Mouse (Mus musculus): Measurements from ENCODE around the gene Il9. TPM values are rescaled to one million over a fixed set of nuclear protein-coding genes. Genes with fewer than 3 reads are reported as not detected.

Il9 gene
- polyA plus RNA-seq, 1 experiment from 2014 or later, result not detected

DNA sequence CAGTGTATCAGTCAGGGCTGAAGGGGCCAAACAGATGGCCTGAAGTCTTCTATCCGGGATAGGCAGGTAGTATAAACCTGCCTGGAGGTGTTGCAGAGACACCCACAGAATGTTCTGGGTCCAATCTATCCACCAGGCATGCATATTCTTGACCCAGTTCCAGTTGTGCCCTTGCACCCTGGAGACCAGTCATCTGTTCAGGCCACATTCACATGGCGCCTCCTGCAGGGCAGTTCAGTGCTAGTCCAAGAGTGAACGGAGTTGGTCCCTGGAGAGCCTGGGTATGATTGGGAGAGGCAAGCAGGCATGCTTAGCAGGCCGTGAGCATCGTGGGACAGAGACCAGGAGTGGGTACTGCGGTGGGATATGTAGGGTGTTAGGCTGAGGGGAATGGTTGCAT lies 4.0 kb downstream of the Il9 start:
- 86% methylated on average over 6 of the region's 6 CpGs for WGBS
- no peak overlapping the region for H3K4me3 ChIP-seq (ENCODE audit: low read depth, low read length)
- no peak overlapping the region for H3K27ac ChIP-seq (ENCODE audit: low read depth, low read length)
- DNase-seq (ENCODE audit: low spot score) (no peak), ATAC-seq (ENCODE audit: insufficient read depth, low FRiP score, low TSS enrichment) (no peak)
- H3K9ac ChIP-seq (ENCODE audit: low read length), result no peak overlapping the region
- H3K4me2 ChIP-seq (ENCODE audit: low read depth), result no peak overlapping the region
- no peaks in the 10 kb centered on the region for H3K27me3 ChIP-seq (ENCODE audit: control insufficient read depth, insufficient read depth, low read length)
- no peaks in the 10 kb centered on the region for H3K9me3 ChIP-seq (ENCODE audit: control insufficient read depth, low read length)
- H3K4me1 ChIP-seq (ENCODE audit: control insufficient read depth, insufficient read depth, low read length), result no peaks in the 10 kb centered on the region
- no peaks in the 10 kb centered on the region for H3K36me3 ChIP-seq (ENCODE audit: control insufficient read depth, insufficient read depth, low read length)

DNA sequence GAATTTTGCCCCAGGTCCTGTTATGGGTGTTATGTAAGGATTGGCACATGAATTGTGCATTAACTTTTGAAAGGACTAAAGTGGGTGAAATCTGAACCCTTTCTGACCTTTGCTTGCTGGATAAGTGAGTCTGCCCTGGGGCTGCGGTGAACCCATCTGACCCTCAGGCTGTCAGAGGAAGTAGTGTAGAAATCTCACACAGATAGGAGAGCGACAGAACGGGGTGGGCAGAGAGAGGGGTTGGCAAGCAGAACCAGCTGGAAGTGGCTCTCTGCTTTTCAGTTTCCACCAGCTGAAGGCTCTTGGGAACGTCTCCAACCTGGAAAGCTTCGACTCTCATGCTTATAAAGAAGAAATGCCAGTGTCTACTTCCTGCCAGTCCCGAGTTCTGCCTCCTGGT lies 4.8 kb downstream of the Il9 start:
- ATAC-seq (ENCODE audit: insufficient read depth, low FRiP score, low TSS enrichment), result no peak
- DNase-seq (ENCODE audit: low spot score), result peak; percentile 15

DNA sequence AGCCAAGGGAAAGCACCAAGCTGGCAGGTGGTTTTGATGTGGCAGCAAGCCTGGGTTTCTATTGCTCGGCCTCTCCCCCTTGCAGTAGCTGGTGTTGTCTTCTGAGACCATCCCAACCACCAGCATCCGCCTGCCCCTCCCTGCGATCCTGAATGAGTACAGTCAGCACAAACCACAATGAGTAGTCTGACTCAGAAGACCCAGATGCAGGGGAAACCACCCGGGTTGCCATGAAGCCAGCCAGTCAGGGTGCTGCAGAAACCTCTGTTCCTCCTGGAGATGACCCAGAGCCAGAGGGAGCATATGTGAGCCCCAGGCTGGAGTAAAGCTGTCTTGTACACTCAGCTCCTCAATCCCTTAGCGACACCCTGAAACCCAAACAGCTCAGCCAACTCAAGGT lies 5.3 kb downstream of the Il9 start:
- Histone ChIP-seq H3K27ac (ENCODE audit: low read depth, low read length) (no peak overlapping the region), H3K4me2 (ENCODE audit: low read depth) (no peak overlapping the region), H3K9ac (ENCODE audit: low read length) (no peak overlapping the region), H3K4me1 (ENCODE audit: control insufficient read depth, insufficient read depth, low read length) (no peaks in the 10 kb centered on the region), H3K4me3 (ENCODE audit: low read depth, low read length) (no peak overlapping the region), H3K9me3 (ENCODE audit: control insufficient read depth, low read length) (no peaks in the 10 kb centered on the region), H3K27me3 (ENCODE audit: control insufficient read depth, insufficient read depth, low read length) (no peaks in the 10 kb centered on the region), H3K36me3 (ENCODE audit: control insufficient read depth, insufficient read depth, low read length) (no peaks in the 10 kb centered on the region)
- 80% methylated on average over 5 of the region's 5 CpGs for WGBS
- ATAC-seq (ENCODE audit: insufficient read depth, low FRiP score, low TSS enrichment) (no peak), DNase-seq (ENCODE audit: low spot score) (no peak)

More for the DNA sequence above, 4.8 kb downstream of the Il9 start:
- no peak overlapping the region for H3K27ac ChIP-seq (ENCODE audit: low read depth, low read length)
- no peaks in the 10 kb centered on the region for H3K9me3 ChIP-seq (ENCODE audit: control insufficient read depth, low read length)
- H3K4me2 ChIP-seq (ENCODE audit: low read depth), result no peak overlapping the region
- no peaks in the 10 kb centered on the region for H3K27me3 ChIP-seq (ENCODE audit: control insufficient read depth, insufficient read depth, low read length)
- no peak overlapping the region for H3K9ac ChIP-seq (ENCODE audit: low read length)
- H3K36me3 ChIP-seq (ENCODE audit: control insufficient read depth, insufficient read depth, low read length), result no peaks in the 10 kb centered on the region
- H3K4me1 ChIP-seq (ENCODE audit: control insufficient read depth, insufficient read depth, low read length), result no peaks in the 10 kb centered on the region
- H3K4me3 ChIP-seq (ENCODE audit: low read depth, low read length), result no peak overlapping the region
- 61% methylated on average over 6 of the region's 6 CpGs for WGBS

DNA sequence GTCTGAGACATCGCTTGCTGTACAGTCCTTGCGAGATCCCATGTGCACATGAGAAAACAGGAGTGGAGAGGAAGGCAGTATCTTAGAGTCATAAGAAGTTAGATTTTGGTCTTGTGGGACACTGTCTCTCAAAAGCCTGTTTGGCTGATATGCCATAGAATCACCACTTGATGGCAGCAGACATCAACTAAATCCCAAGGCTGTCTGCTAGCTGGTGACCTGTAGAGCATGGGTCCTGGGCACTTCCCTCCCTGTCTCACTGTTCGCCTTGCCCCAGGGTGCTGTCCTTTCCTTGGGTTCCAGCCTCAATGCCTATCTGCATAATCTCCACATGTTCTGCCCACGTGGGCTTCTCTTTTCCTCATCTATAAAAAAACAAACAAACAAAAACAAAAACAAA lies 6.7 kb downstream of the Il9 start:
- no peaks in the 10 kb centered on the region for H3K27me3 ChIP-seq (ENCODE audit: control insufficient read depth, insufficient read depth, low read length)
- no peak overlapping the region for H3K27ac ChIP-seq (ENCODE audit: low read depth, low read length)
- DNase-seq (ENCODE audit: low spot score) (peak; percentile 57), ATAC-seq (ENCODE audit: insufficient read depth, low FRiP score, low TSS enrichment) (no peak)
- H3K4me1 ChIP-seq (ENCODE audit: control insufficient read depth, insufficient read depth, low read length), result no peaks in the 10 kb centered on the region
- no peaks in the 10 kb centered on the region for H3K36me3 ChIP-seq (ENCODE audit: control insufficient read depth, insufficient read depth, low read length)
- 37% methylated on average over 4 of the region's 4 CpGs for WGBS
- H3K4me2 ChIP-seq (ENCODE audit: low read depth), result no peak overlapping the region
- no peaks in the 10 kb centered on the region for H3K9me3 ChIP-seq (ENCODE audit: control insufficient read depth, low read length)
- no peak overlapping the region for H3K4me3 ChIP-seq (ENCODE audit: low read depth, low read length)
- no peak overlapping the region for H3K9ac ChIP-seq (ENCODE audit: low read length)

DNA sequence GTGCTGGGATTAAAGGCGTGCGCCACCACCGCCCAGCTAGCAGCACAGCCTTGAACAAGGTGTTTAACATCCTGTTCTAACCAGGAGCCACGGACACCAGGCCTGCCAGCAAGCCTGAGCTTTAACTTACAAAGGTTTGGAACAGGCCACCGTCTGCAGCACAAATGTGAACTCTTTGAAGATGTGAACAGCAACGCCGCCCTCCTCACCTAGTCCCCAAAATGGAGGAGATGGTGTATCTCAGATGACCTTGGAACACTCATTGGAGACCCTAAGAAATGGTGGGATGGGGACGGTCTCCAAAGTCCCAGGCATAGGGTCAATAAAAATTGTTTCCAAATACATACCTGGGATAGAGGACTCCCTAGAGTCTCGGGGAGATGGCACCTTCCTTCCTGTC lies 9.4 kb downstream of the Il9 start:
- H3K27me3 ChIP-seq (ENCODE audit: control insufficient read depth, insufficient read depth, low read length), result no peaks in the 10 kb centered on the region
- ATAC-seq (ENCODE audit: insufficient read depth, low FRiP score, low TSS enrichment) (no peak), DNase-seq (ENCODE audit: low spot score) (no peak)
- no peaks in the 10 kb centered on the region for H3K4me1 ChIP-seq (ENCODE audit: control insufficient read depth, insufficient read depth, low read length)
- 93% methylated on average over 9 of the region's 9 CpGs for WGBS
- H3K4me2 ChIP-seq (ENCODE audit: low read depth), result no peak overlapping the region
- H3K9me3 ChIP-seq (ENCODE audit: control insufficient read depth, low read length), result no peaks in the 10 kb centered on the region
- H3K9ac ChIP-seq (ENCODE audit: low read length), result no peak overlapping the region
- H3K27ac ChIP-seq (ENCODE audit: low read depth, low read length), result no peak overlapping the region
- no peaks in the 10 kb centered on the region for H3K36me3 ChIP-seq (ENCODE audit: control insufficient read depth, insufficient read depth, low read length)
- H3K4me3 ChIP-seq (ENCODE audit: low read depth, low read length), result no peak overlapping the region

DNA sequence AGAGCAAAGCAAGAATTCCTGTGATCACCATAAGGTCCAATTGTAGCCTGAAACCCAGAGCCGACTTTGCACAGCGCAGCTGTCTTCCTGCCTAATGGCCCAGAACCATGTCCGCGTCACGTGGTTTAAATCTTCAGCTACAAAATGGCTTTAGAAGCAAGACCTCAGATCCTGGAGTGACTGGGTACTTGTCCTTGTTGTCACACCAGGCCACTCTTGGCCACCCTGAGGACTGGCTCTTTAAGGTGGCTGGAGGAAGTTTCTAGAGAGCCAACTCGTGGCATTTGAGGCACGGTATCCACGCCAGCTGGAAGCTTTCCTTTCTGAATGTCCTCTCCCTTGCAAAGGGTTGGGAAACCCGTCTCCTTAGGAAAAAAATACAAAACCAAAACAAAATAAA lies 10.1 kb downstream of the Il9 start:
- no peak overlapping the region for H3K4me3 ChIP-seq (ENCODE audit: low read depth, low read length)
- no peaks in the 10 kb centered on the region for H3K27me3 ChIP-seq (ENCODE audit: control insufficient read depth, insufficient read depth, low read length)
- 64% methylated on average over 9 of the region's 9 CpGs for WGBS

DNA sequence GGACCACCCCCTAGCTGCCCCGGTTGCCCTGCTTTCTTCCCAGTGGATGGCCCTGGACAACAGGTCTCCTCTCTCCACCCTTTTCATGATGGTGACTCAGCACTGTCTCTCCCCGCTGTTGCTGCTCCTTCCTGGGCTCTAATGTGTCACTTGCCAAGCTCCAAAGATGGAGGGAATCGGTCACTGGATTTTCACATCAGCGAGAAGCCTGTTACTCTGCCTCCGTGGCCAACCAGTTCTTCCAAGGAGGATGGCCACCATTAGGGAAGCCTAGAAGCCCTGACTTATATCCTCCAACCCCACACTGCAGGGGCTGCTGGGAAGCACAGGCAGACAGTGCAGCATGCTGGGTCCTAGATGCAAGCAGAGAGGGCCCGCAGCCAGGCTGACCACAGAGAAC lies 10.8 kb downstream of the Il9 start:
- H3K9ac ChIP-seq (ENCODE audit: low read length), result no peak overlapping the region
- H3K4me3 ChIP-seq (ENCODE audit: low read depth, low read length), result no peak overlapping the region
- ATAC-seq (ENCODE audit: insufficient read depth, low FRiP score, low TSS enrichment), result no peak
- H3K4me2 ChIP-seq (ENCODE audit: low read depth), result no peak overlapping the region
- no peaks in the 10 kb centered on the region for H3K4me1 ChIP-seq (ENCODE audit: control insufficient read depth, insufficient read depth, low read length)
- no peaks in the 10 kb centered on the region for H3K27me3 ChIP-seq (ENCODE audit: control insufficient read depth, insufficient read depth, low read length)
- H3K9me3 ChIP-seq (ENCODE audit: control insufficient read depth, low read length), result no peaks in the 10 kb centered on the region
- H3K36me3 ChIP-seq (ENCODE audit: control insufficient read depth, insufficient read depth, low read length), result no peaks in the 10 kb centered on the region
- WGBS, result 89% methylated on average over 6 of the region's 6 CpGs
- DNase-seq (ENCODE audit: low spot score), result no peak
- no peak overlapping the region for H3K27ac ChIP-seq (ENCODE audit: low read depth, low read length)

More for the DNA sequence above, 10.1 kb downstream of the Il9 start:
- H3K9me3 ChIP-seq (ENCODE audit: control insufficient read depth, low read length), result no peaks in the 10 kb centered on the region
- no peak overlapping the region for H3K27ac ChIP-seq (ENCODE audit: low read depth, low read length)
- no peak overlapping the region for H3K9ac ChIP-seq (ENCODE audit: low read length)
- no peaks in the 10 kb centered on the region for H3K4me1 ChIP-seq (ENCODE audit: control insufficient read depth, insufficient read depth, low read length)
- no peaks in the 10 kb centered on the region for H3K36me3 ChIP-seq (ENCODE audit: control insufficient read depth, insufficient read depth, low read length)
- DNase-seq (ENCODE audit: low spot score) (peak; percentile 38), ATAC-seq (ENCODE audit: insufficient read depth, low FRiP score, low TSS enrichment) (no peak)
- H3K4me2 ChIP-seq (ENCODE audit: low read depth), result no peak overlapping the region

DNA sequence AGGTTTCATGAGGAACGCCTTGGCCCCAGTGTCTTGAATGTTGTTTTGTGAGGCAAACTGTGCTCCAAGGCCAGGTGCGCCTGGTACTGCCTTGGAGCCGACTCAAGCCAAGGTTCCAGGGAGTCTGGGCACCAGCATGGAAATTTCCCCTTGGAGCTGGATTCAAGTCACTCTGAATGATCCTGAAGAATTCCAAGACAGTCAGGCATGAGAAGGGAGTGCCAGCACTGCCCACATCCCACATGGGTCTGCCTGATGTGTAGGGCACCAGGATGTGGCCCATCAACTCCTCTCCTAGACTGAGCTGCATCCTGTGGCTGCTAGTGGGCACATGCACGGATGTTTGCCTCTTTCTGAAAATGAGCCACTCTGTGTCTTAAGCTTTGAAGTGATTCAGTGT lies 13.5 kb downstream of the Il9 start:
- H3K27ac ChIP-seq (ENCODE audit: low read depth, low read length), result no peak overlapping the region
- H3K36me3 ChIP-seq (ENCODE audit: control insufficient read depth, insufficient read depth, low read length), result no peaks in the 10 kb centered on the region
- DNase-seq (ENCODE audit: low spot score), result no peak
- H3K27me3 ChIP-seq (ENCODE audit: control insufficient read depth, insufficient read depth, low read length), result no peaks in the 10 kb centered on the region
- WGBS, result 92% methylated on average over 4 of the region's 4 CpGs
- H3K4me2 ChIP-seq (ENCODE audit: low read depth), result no peak overlapping the region
- H3K4me3 ChIP-seq (ENCODE audit: low read depth, low read length), result no peak overlapping the region
- H3K4me1 ChIP-seq (ENCODE audit: control insufficient read depth, insufficient read depth, low read length), result no peaks in the 10 kb centered on the region
- H3K9ac ChIP-seq (ENCODE audit: low read length), result no peak overlapping the region
- no peak for ATAC-seq (ENCODE audit: insufficient read depth, low FRiP score, low TSS enrichment)
- H3K9me3 ChIP-seq (ENCODE audit: control insufficient read depth, low read length), result no peaks in the 10 kb centered on the region

DNA sequence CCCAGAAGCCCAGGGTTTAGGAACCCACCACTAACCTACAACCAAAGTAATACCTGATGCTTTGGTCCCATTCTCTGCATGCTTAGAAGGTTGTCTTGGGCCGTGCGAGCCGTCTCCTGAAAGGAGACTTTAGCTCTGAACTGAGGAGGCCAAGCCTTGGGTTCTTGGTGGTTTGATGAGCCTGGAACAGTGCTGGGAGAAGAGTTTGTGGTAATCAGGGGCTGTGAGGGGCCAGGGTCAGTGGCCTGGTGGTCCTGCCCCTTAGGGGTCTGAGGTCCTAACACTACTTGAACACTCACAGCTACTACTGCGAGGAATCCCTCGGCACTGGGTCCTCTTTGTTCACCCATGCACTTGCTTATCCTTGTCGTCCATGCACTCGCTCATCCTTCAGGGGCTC lies 14.3 kb downstream of the Il9 start:
- ATAC-seq (ENCODE audit: insufficient read depth, low FRiP score, low TSS enrichment) (no peak), DNase-seq (ENCODE audit: low spot score) (no peak)
- WGBS, result 93% methylated on average over 7 of the region's 7 CpGs
- no peak overlapping the region for H3K9ac ChIP-seq (ENCODE audit: low read length)
- no peaks in the 10 kb centered on the region for H3K9me3 ChIP-seq (ENCODE audit: control insufficient read depth, low read length)
- no peak overlapping the region for H3K27ac ChIP-seq (ENCODE audit: low read depth, low read length)
- no peaks in the 10 kb centered on the region for H3K27me3 ChIP-seq (ENCODE audit: control insufficient read depth, insufficient read depth, low read length)
- H3K4me2 ChIP-seq (ENCODE audit: low read depth), result no peak overlapping the region
- H3K4me3 ChIP-seq (ENCODE audit: low read depth, low read length), result no peak overlapping the region
- H3K4me1 ChIP-seq (ENCODE audit: control insufficient read depth, insufficient read depth, low read length), result no peaks in the 10 kb centered on the region
- H3K36me3 ChIP-seq (ENCODE audit: control insufficient read depth, insufficient read depth, low read length), result no peaks in the 10 kb centered on the region
